Mouse (Mus musculus): Measurements from ENCODE around the gene Lamb1.

- no peak for TF ChIP-seq CTCF (IDR thresholded peaks at IDR 0.05; ENCODE audit: low read depth)
- TF ChIP-seq EP300 (optimal IDR thresholded peaks at IDR 0.05): no peak
These were observed 41.1 kb downstream of the Lamb1 start for GRCm38 (mm10) chr12:31306075-31306675.

All from stomach, postnatal 0 days (tissue).